Mouse (Mus musculus) adrenal gland (tissue): ENCODE results near the gene Muc13.

Source experiments
- intact Hi-C: fragments of 180-260 bp; cut with DNase I; formaldehyde crosslinking; loops from one replicate; pipeline ENCODE4 v1.15.1; 2025

Muc13 gene

GRCm38 (mm10) chr16:33768491-33769278 is 25.2 kb upstream of the Muc13 start:
- intact Hi-C loops: no loop called here

GRCm38 (mm10) chr16:33769848-33770247 is 24.0 kb upstream of the Muc13 start:
- intact Hi-C loops: no loop called here

GRCm38 (mm10) chr16:33770778-33771454 is 22.9 kb upstream of the Muc13 start:
- intact Hi-C loops: no loop called here

DNA sequence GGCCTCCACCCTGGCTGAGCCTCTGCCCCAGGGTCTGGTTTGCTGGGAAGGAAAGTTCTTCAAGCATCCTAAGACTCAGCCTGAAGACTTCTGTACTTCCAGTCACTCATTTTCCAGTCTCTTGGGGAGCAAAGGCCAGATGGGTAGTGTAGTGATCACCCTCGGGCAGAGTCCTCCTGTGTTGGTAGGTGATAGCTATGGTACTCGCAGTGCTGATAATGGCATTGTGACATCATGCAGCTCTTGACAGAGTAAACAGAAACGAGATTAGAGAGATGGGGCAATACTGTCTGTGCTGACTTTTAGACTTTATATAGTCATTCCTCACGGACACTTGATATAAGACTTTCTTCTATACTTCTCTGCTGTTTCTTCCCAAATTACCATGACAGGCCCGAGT is 21.0 kb upstream of the Muc13 start:
- intact Hi-C loops: no loop called here

DNA sequence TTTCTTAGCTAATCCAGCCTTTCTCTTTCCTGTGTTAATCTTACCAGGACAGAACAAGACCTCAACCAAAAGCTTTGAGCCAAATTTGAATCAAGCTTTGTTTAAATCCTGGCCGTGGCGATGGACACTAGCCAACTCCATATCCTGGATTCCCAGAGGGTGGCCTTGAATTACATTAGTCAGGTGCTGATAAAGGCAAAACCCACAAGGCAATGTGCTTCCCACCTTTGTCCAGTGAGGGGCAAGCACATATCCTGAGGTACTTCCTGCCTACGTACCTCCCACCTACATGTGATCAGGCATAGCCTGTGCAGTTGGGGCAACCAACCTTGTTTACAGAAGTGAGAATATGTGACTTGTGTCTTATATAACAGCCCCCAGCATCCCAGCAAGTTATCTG is 18.9 kb upstream of the Muc13 start:
- intact Hi-C loops: no loop called here

GRCm38 (mm10) chr16:33775733-33776335 is 18.0 kb upstream of the Muc13 start:
- intact Hi-C loops: no loop called here

- intact Hi-C loops: no loop called here
Observed at GRCm38 (mm10) chr16:33776766-33777529, 16.9 kb upstream of the Muc13 start.

GRCm38 (mm10) chr16:33777607-33778006 is 16.2 kb upstream of the Muc13 start:
- intact Hi-C loops: no loop called here

DNA sequence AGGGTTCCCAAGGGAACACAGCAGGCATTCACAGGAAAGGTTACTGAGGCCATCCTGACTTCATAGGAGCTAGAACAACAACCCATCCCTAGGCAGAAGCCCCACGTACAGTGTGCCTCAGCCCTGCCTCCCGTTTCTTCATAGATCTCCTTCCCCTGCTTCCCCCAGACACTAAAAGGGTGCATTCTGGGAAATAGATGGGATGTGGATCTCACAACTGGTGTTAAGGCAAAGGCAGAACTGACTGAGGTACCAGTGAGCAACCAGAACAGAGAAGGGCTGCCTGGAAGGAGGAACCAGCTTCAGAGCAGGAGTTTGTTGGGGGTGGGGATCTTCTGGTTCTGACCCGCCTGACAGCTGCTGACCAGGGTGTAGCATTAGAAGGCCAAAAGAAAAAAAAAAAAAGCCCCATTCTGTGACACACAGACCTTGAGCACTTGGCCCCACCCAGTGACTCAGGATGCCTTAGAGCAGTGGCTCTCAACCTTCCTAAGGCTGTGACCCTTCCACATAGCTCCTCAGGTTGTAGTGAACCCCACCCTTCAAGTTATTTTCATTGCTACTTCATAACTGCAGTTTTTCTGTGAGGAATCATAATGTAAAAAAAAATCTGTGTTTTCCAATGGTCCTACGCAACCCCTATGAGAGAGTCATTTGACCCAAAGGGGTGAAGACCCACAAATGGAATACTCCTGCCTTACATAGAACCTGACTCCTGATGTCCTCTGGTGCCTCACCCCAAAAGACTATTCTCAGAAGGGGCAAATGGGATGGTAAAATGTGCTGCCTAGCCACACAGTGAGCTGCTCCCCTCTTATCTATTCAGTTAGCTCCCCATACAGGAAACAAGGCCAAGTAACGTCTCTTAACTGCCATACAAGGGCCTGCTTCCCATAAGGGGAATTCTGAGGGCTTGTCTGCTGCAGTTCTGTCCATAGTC is 11.8 kb upstream of the Muc13 start:
- intact Hi-C loops: no loop called here

GRCm38 (mm10) chr16:33782729-33783091 is 11.1 kb upstream of the Muc13 start:
- intact Hi-C loops: no loop called here

GRCm38 (mm10) chr16:33784547-33784946 is 9.3 kb upstream of the Muc13 start:
- intact Hi-C loops: no loop called here

DNA sequence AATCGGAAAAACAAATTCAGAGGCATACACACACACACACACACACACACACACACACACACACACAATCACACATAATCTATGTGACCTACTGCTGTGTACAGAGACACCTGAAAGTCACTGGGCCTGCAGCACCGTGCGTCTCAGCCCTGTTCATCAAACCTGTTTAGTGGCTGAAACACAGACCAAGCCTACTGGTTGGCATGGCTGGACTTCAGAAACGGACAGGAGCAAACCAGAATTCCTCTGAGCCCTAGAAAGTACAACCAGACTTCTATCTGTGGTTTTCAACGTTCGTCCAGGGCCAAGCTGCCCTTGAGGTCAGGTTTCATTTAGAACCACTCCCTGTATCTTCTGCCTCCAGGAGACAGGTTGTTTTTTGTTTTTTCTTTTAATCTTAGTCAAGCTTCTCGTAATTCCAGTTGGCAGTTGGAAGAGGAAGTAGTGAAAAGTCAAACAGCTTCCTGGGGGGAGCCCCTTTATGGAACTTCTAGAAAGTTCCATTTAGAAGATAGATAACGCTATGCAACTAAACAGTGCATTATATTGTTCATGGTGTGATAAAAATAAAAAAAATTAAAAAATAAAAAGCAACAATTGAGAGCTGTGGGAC is 8.6 kb upstream of the Muc13 start:
- intact Hi-C loops: no loop called here

DNA sequence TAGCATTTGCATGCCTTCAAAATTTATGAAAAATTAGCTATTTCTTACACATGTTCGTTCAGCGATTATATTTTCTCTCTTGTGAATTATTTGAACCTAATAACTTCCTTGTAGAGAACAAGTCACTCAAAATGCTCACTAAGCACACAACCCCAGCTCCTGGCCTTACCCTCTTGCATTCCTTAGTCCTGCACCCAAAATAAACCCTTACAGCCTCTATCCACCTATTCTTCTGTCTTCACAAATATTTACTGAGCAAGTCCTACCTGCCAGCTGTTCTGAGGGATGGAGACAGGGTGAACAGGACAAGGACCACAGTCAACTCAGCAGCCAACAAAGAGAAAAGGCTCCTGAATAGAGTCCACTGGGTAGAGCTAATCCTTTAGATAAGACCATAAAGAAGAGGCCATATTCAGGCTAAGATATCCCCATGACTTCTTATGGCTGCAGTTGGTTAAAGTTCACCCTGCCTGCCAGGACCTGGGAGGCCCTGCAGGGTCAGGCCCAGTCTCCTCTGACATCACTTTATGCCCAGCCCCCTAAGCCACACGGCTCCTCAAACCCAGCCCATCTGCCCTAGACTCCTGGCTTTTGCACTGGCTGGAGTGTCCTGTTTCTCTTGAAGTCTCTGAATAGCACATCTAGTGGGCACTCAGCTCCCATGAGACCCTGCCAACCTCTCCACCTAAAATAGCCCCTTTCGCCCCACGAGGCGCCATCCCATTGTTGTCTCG is 7.0 kb upstream of the Muc13 start:
- intact Hi-C loops: no loop called here

GRCm38 (mm10) chr16:33795106-33795505 is 1.3 kb downstream of the Muc13 start:
- intact Hi-C loops: no loop called here

DNA sequence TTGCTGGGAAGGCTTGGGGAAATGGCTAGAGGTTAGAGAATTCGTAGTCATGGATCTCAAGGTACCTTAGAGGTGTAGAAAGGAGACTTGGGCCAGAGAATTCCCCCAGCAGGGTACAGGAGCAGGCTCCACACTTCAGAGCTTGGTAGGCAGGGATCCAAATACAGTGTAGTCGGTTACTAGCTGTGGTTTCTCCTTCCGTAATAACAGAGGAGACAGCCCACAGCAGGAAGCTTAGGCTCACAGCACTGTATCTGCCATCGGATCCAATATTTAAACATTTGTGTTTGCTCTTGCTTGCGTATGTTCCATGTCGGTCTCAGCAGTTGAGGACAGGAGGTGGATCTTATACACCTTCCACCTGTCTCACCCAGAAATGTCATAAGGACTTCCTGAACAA is 2.0 kb downstream of the Muc13 start:
- intact Hi-C loops: loop anchor here (2.0 kb wide), 1 partner anchor 51 kb away; no protein-coding TSS in a partner anchor

DNA sequence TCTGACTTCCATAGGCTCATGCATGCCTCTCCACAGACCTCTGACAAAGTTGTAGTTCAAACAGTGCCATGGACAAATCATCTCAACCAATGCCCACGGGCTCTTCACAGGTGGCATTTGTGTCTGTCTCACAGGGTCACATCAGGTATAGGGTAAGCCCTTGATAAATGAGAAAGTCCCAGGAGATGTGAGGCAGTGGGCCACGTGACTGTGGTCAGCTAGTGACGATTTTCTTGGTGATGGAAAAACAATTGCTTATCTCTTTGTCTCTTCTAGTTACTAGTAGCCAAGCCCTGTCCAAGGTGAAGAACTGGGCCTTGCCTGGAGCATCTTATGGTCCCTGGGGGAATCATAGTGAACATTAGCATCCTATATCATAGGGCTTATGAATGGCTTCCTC is 2.9 kb downstream of the Muc13 start:
- intact Hi-C loops: loop anchor here (2.0 kb wide), 1 partner anchor 52 kb away; no protein-coding TSS in a partner anchor

DNA sequence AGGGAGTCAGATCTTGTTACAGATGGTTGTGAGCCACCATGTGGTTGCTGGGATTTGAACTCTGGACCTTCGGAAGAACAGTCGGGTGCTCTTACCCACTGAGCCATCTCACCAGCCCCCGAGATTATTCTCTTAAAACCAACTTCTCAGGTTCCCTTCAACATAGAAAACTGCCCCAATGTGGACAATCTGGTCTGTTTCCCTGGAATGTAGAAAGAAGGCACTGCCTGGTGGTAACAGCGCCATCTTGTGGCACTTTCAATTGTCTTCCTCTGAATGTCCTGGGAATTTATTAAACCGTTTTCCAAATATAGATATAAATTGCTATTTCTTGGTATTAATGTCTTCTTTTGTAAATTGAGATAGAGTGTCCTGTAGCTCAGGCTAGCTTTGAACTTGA is 4.0 kb downstream of the Muc13 start:
- intact Hi-C loops: loop anchor here (2.0 kb wide), 1 partner anchor 53 kb away; no protein-coding TSS in a partner anchor

DNA sequence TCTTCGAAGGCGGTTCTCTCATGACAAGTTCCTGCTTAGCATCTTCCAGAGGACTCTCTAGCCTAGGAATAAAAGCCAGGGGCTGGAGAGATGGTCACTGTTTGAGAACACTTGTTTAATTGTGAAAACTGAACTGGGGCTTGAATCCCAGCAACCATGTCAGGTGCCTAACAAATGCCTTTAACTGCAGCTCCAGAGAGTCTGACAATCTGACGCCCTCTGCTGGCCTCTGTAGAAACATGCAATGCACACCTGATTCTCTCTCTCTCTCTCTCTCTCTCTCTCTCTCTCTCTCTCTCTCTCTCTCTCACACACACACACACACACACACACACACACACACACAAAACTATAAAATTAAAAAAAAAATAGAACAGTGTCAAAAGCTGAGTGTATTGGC is 16.2 kb downstream of the Muc13 start:
- intact Hi-C loops: no loop called here
